Mouse (Mus musculus) neural tube, embryonic 13.5 days (tissue): ENCODE data around the gene Zfp37. TPM values are rescaled to one million over a fixed set of nuclear protein-coding genes. Genes with fewer than 3 reads are reported as not detected.

ENCODE experiments used
- ATAC-seq: fragments of 200-750 bp; cut with Nextera tagmentation; 2 replicates; pipeline ENCODE4 v1.8.0; 2017; ENCODE audit warnings: low read depth, mild to moderate bottlenecking, moderate TSS enrichment, moderate library complexity
- H3K27ac ChIP-seq: fragments of 300-500 bp; sonication (generic); replicated peaks from 2 replicates; pipeline ENCODE4 v1.5.1; 2015; ENCODE audit warnings: moderate library complexity, mild to moderate bottlenecking, inconsistent platforms
- H3K27me3 ChIP-seq: fragments of 300-500 bp; sonication (generic); 2 replicates; pipeline ENCODE4 v1.6.1; 2015; ENCODE audit warnings: mild to moderate bottlenecking, inconsistent platforms
- H3K36me3 ChIP-seq: fragments of 300-500 bp; sonication (generic); 2 replicates; pipeline ENCODE4 v1.6.1; 2015; ENCODE audit warnings: mild to moderate bottlenecking, inconsistent platforms
- H3K4me1 ChIP-seq: fragments of 300-500 bp; sonication (generic); replicated peaks from 2 replicates; pipeline ENCODE4 v1.6.1; 2015; ENCODE audit warnings: inconsistent platforms
- H3K4me2 ChIP-seq: fragments of 300-500 bp; sonication (generic); 2 replicates; pipeline ENCODE4 v1.6.1; 2015; ENCODE audit warnings: inconsistent platforms, mild to moderate bottlenecking, moderate library complexity
- H3K4me3 ChIP-seq: fragments of 300-500 bp; sonication (generic); 2 replicates; pipeline ENCODE4 v1.5.1; 2015; ENCODE audit warnings: mild to moderate bottlenecking, inconsistent platforms
- H3K9ac ChIP-seq: fragments of 300-500 bp; sonication (generic); 2 replicates; pipeline ENCODE4 v1.6.1; 2015; ENCODE audit warnings: moderate library complexity, mild to moderate bottlenecking, inconsistent platforms
- H3K9me3 ChIP-seq: fragments of 300-500 bp; sonication (generic); 2 replicates; pipeline ENCODE4 v1.6.1; 2016; ENCODE audit warnings: inconsistent platforms
- WGBS: fragments of 180-500 bp; shearing (Covaris S2); methylation state at CpG from one replicate; pipeline ENCODE4 v1.1.7; 2015; 5-methylcytosine and 5-hydroxymethylcytosine counted together
- polyA plus RNA-seq: library from polyadenylated mRNA; unstranded; fragments of >200 nt; fragmentation: Nextera tagmentation; extraction: Ambion mirVana; gene quantifications from 2 replicates; pipeline ENCODE4 v1.2.1, GENCODE M21; 2015

Gene Zfp37
- polyA plus RNA-seq, 1 experiment from 2014 or later = 24.9 TPM

GRCm38 (mm10) chr4:62256931-62257330 is 26.1 kb upstream of the Zfp37 start:
- Histone ChIP-seq H3K9ac (no peak overlapping the region), H3K4me1 (no peaks in the 10 kb centered on the region), H3K4me2 (no peak overlapping the region), H3K27me3 (no peaks in the 10 kb centered on the region), H3K4me3 (no peak overlapping the region), H3K27ac (no peak overlapping the region), H3K9me3 (no peaks in the 10 kb centered on the region), H3K36me3 (no peaks in the 10 kb centered on the region)
- no peak for ATAC-seq
- 36% methylated on average over 8 of the region's 8 CpGs for WGBS

GRCm38 (mm10) chr4:62254551-62254950 is 23.7 kb upstream of the Zfp37 start:
- no peak overlapping the region for H3K9ac ChIP-seq
- H3K4me1 ChIP-seq = no peaks in the 10 kb centered on the region
- no peak overlapping the region for H3K4me2 ChIP-seq
- no peak for ATAC-seq
- no peak overlapping the region for H3K27ac ChIP-seq
- H3K4me3 ChIP-seq = no peak overlapping the region
- H3K9me3 ChIP-seq = no peaks in the 10 kb centered on the region
- H3K27me3 ChIP-seq = no peaks in the 10 kb centered on the region
- H3K36me3 ChIP-seq = no peaks in the 10 kb centered on the region
- WGBS = 71% methylated on average over 8 of the region's 8 CpGs

GRCm38 (mm10) chr4:62251776-62252175 is 20.9 kb upstream of the Zfp37 start:
- Histone ChIP-seq H3K4me2 (no peak overlapping the region), H3K27ac (no peak overlapping the region), H3K36me3 (no peaks in the 10 kb centered on the region), H3K4me1 (no peaks in the 10 kb centered on the region), H3K4me3 (no peak overlapping the region), H3K9me3 (no peaks in the 10 kb centered on the region), H3K9ac (no peak overlapping the region), H3K27me3 (no peaks in the 10 kb centered on the region)
- ATAC-seq = no peak
- 89% methylated on average over 4 of the region's 4 CpGs for WGBS

- Histone ChIP-seq H3K4me3 (no peak overlapping the region), H3K36me3 (no peaks in the 10 kb centered on the region), H3K9me3 (no peaks in the 10 kb centered on the region), H3K27ac (no peak overlapping the region), H3K9ac (no peak overlapping the region), H3K4me1 (no peaks in the 10 kb centered on the region), H3K4me2 (no peak overlapping the region), H3K27me3 (no peaks in the 10 kb centered on the region)
- ATAC-seq = no peak
- WGBS = 35% methylated on average over 3 of the region's 3 CpGs
These were observed 20.2 kb upstream of the Zfp37 start for GRCm38 (mm10) chr4:62250896-62251544.

- WGBS = 41% methylated on average over 4 of the region's 4 CpGs
- H3K4me3 ChIP-seq = no peak overlapping the region
- no peaks in the 10 kb centered on the region for H3K27me3 ChIP-seq
- no peaks in the 10 kb centered on the region for H3K9me3 ChIP-seq
- no peak overlapping the region for H3K9ac ChIP-seq
- no peak overlapping the region for H3K4me2 ChIP-seq
- no peak overlapping the region for H3K27ac ChIP-seq
- no peaks in the 10 kb centered on the region for H3K4me1 ChIP-seq
- no peaks in the 10 kb centered on the region for H3K36me3 ChIP-seq
- ATAC-seq = no peak
These were observed 17.5 kb upstream of the Zfp37 start for GRCm38 (mm10) chr4:62248328-62248727.

GRCm38 (mm10) chr4:62240586-62240985 is 9.7 kb upstream of the Zfp37 start:
- no peak overlapping the region for H3K27ac ChIP-seq
- no peak overlapping the region for H3K4me2 ChIP-seq
- no peak overlapping the region for H3K9ac ChIP-seq
- H3K4me1 ChIP-seq = no peaks in the 10 kb centered on the region
- H3K36me3 ChIP-seq = no peaks in the 10 kb centered on the region
- no peak overlapping the region for H3K4me3 ChIP-seq
- no peaks in the 10 kb centered on the region for H3K27me3 ChIP-seq
- H3K9me3 ChIP-seq = no peaks in the 10 kb centered on the region
- 64% methylated on average over 6 of the region's 6 CpGs for WGBS
- no peak for ATAC-seq

- H3K4me3 ChIP-seq = no peak overlapping the region
- ATAC-seq = no peak
- no peaks in the 10 kb centered on the region for H3K36me3 ChIP-seq
- H3K4me1 ChIP-seq = no peaks in the 10 kb centered on the region
- H3K9ac ChIP-seq = no peak overlapping the region
- no peaks in the 10 kb centered on the region for H3K9me3 ChIP-seq
- WGBS = 76% methylated on average over 1 of the region's 1 CpGs
- no peaks in the 10 kb centered on the region for H3K27me3 ChIP-seq
- H3K27ac ChIP-seq = no peak overlapping the region
- no peak overlapping the region for H3K4me2 ChIP-seq
These were observed 694 bp downstream of the Zfp37 start for GRCm38 (mm10) chr4:62230153-62230552.

- no peak overlapping the region for H3K4me2 ChIP-seq
- 89% methylated on average over 7 of the region's 7 CpGs for WGBS
These were observed 1.4 kb downstream of the Zfp37 start for GRCm38 (mm10) chr4:62229448-62229847.

GRCm38 (mm10) chr4:62228391-62228790 is 2.5 kb downstream of the Zfp37 start:
- Histone ChIP-seq H3K9ac (no peak overlapping the region), H3K27me3 (no peaks in the 10 kb centered on the region), H3K9me3 (no peaks in the 10 kb centered on the region), H3K36me3 (no peaks in the 10 kb centered on the region), H3K4me3 (no peak overlapping the region), H3K4me1 (no peaks in the 10 kb centered on the region), H3K27ac (no peak overlapping the region), H3K4me2 (no peak overlapping the region)
- ATAC-seq = 0 out of 2 replicates have a peak, but pooled peaks have one; percentile 32
- WGBS = 45% methylated on average over 10 of the region's 10 CpGs

More at GRCm38 (mm10) chr4:62229448-62229847, 1.4 kb downstream of the Zfp37 start:
- Histone ChIP-seq H3K4me3 (no peak overlapping the region), H3K4me1 (no peaks in the 10 kb centered on the region), H3K9me3 (no peaks in the 10 kb centered on the region), H3K27ac (no peak overlapping the region), H3K36me3 (no peaks in the 10 kb centered on the region), H3K9ac (no peak overlapping the region), H3K27me3 (no peaks in the 10 kb centered on the region)
- ATAC-seq = no peak

- 71% methylated on average over 2 of the region's 2 CpGs for WGBS
- ATAC-seq = no peak
These were observed 17.4 kb downstream of the Zfp37 start for GRCm38 (mm10) chr4:62213490-62213889.

GRCm38 (mm10) chr4:62210035-62210434 is 20.8 kb downstream of the Zfp37 start:
- no peak for ATAC-seq
- H3K4me3 ChIP-seq = no peak overlapping the region
- H3K9ac ChIP-seq = no peak overlapping the region
- 49% methylated on average over 4 of the region's 4 CpGs for WGBS
- H3K9me3 ChIP-seq = peaks cover 6% of the 10 kb centered on the region; the same call in 1 of the 2 replicates
- peaks cover 19% of the 10 kb centered on the region for H3K4me1 ChIP-seq
- no peak overlapping the region for H3K4me2 ChIP-seq
- H3K36me3 ChIP-seq = peaks cover 5% of the 10 kb centered on the region; the same call in 1 of the 2 replicates
- H3K27ac ChIP-seq = no peak overlapping the region
- H3K27me3 ChIP-seq = no peaks in the 10 kb centered on the region

More at GRCm38 (mm10) chr4:62213490-62213889, 17.4 kb downstream of the Zfp37 start:
- Histone ChIP-seq H3K27ac (no peak overlapping the region), H3K9ac (no peak overlapping the region), H3K4me3 (no peak overlapping the region), H3K4me2 (no peak overlapping the region), H3K36me3 (no peaks in the 10 kb centered on the region), H3K4me1 (peaks cover 9% of the 10 kb centered on the region), H3K9me3 (no peaks in the 10 kb centered on the region), H3K27me3 (no peaks in the 10 kb centered on the region)

- Histone ChIP-seq H3K27ac (peak overlapping the region; percentile 95), H3K36me3 (peaks cover 15% of the 10 kb centered on the region), H3K4me1 (peaks cover 19% of the 10 kb centered on the region), H3K4me2 (peak overlapping the region; percentile 68), H3K27me3 (no peaks in the 10 kb centered on the region), H3K9me3 (peaks cover 6% of the 10 kb centered on the region; the same call in 1 of the 2 replicates), H3K9ac (peak overlapping the region; percentile 87), H3K4me3 (peak overlapping the region; percentile 63)
- WGBS = 5% methylated on average over 19 of the region's 19 CpGs
- peak; percentile 54 for ATAC-seq
These were observed 22.0 kb downstream of the Zfp37 start for GRCm38 (mm10) chr4:62208696-62209380.
